Mouse (Mus musculus): Measurements from ENCODE around the gene Popdc3. TPM values are rescaled to one million over a fixed set of nuclear protein-coding genes. Genes with fewer than 3 reads are reported as not detected.
"Not testable (repeated sequence)": the region's sequence is repeated elsewhere in the genome, so short reads cannot be mapped to it uniquely, and the experiment has no call there.

Gene Popdc3
- not detected in 2 replicates for total RNA-seq (2014; fragmentation: Nextera tagmentation)
- total RNA-seq (2017): not detected in 2 replicates

GRCm38 (mm10) chr10:45177798-45178197, at the start of gene Popdc3:
TSS of gene Popdc3 (plus strand) at chr10:45178098.
- not testable (repeated sequence) for ATAC-seq (replicated peaks; ENCODE audit: low FRiP score, low TSS enrichment, poor library complexity, severe bottlenecking)

- no peak for ATAC-seq (replicated peaks; ENCODE audit: low FRiP score, low TSS enrichment, poor library complexity, severe bottlenecking)
Observed at GRCm38 (mm10) chr10:45129105-45129504, 48.8 kb upstream of the Popdc3 start.

GRCm38 (mm10) chr10:45130004-45130403, 47.9 kb upstream of the Popdc3 start:
- peak; percentile 98 for ATAC-seq (replicated peaks; ENCODE audit: low FRiP score, low TSS enrichment, poor library complexity, severe bottlenecking)

GRCm38 (mm10) chr10:45132371-45132770, 45.5 kb upstream of the Popdc3 start:
- 0 out of 2 replicates have a peak, but pooled peaks have one; percentile 15 for ATAC-seq (replicated peaks; ENCODE audit: low FRiP score, low TSS enrichment, poor library complexity, severe bottlenecking)

- no peak for ATAC-seq (replicated peaks; ENCODE audit: low FRiP score, low TSS enrichment, poor library complexity, severe bottlenecking)
Observed at GRCm38 (mm10) chr10:45136806-45137205, 41.1 kb upstream of the Popdc3 start.

GRCm38 (mm10) chr10:45139910-45140309, 38.0 kb upstream of the Popdc3 start:
- no peak for ATAC-seq (replicated peaks; ENCODE audit: low FRiP score, low TSS enrichment, poor library complexity, severe bottlenecking)

- no peak for ATAC-seq (replicated peaks; ENCODE audit: low FRiP score, low TSS enrichment, poor library complexity, severe bottlenecking)
Observed at GRCm38 (mm10) chr10:45140474-45141212, 37.3 kb upstream of the Popdc3 start.

GRCm38 (mm10) chr10:45142359-45142758, 35.5 kb upstream of the Popdc3 start:
- ATAC-seq (replicated peaks; ENCODE audit: low FRiP score, low TSS enrichment, poor library complexity, severe bottlenecking): no peak

- ATAC-seq (replicated peaks; ENCODE audit: low FRiP score, low TSS enrichment, poor library complexity, severe bottlenecking): no peak
Observed at GRCm38 (mm10) chr10:45144038-45144817, 33.7 kb upstream of the Popdc3 start.

GRCm38 (mm10) chr10:45146821-45147220, 31.1 kb upstream of the Popdc3 start:
- ATAC-seq (replicated peaks; ENCODE audit: low FRiP score, low TSS enrichment, poor library complexity, severe bottlenecking): no peak

GRCm38 (mm10) chr10:45151137-45151536, 26.8 kb upstream of the Popdc3 start:
- no peak for ATAC-seq (replicated peaks; ENCODE audit: low FRiP score, low TSS enrichment, poor library complexity, severe bottlenecking)

GRCm38 (mm10) chr10:45151771-45152692, 25.9 kb upstream of the Popdc3 start:
- no peak for ATAC-seq (replicated peaks; ENCODE audit: low FRiP score, low TSS enrichment, poor library complexity, severe bottlenecking)

GRCm38 (mm10) chr10:45154557-45155060, 23.3 kb upstream of the Popdc3 start:
- no peak for ATAC-seq (replicated peaks; ENCODE audit: low FRiP score, low TSS enrichment, poor library complexity, severe bottlenecking)

GRCm38 (mm10) chr10:45165851-45166250, 12.0 kb upstream of the Popdc3 start:
- ATAC-seq (replicated peaks; ENCODE audit: low FRiP score, low TSS enrichment, poor library complexity, severe bottlenecking): no peak

GRCm38 (mm10) chr10:45173927-45174326, 4.0 kb upstream of the Popdc3 start:
- no peak for ATAC-seq (replicated peaks; ENCODE audit: low FRiP score, low TSS enrichment, poor library complexity, severe bottlenecking)

GRCm38 (mm10) chr10:45174345-45174744, 3.6 kb upstream of the Popdc3 start:
- no peak for ATAC-seq (replicated peaks; ENCODE audit: low FRiP score, low TSS enrichment, poor library complexity, severe bottlenecking)

- no peak for ATAC-seq (replicated peaks; ENCODE audit: low FRiP score, low TSS enrichment, poor library complexity, severe bottlenecking)
Observed at GRCm38 (mm10) chr10:45180677-45181326, 2.9 kb downstream of the Popdc3 start.

GRCm38 (mm10) chr10:45181344-45181743, 3.4 kb downstream of the Popdc3 start:
- no peak for ATAC-seq (replicated peaks; ENCODE audit: low FRiP score, low TSS enrichment, poor library complexity, severe bottlenecking)

GRCm38 (mm10) chr10:45185457-45185856, 7.6 kb downstream of the Popdc3 start:
- ATAC-seq (replicated peaks; ENCODE audit: low FRiP score, low TSS enrichment, poor library complexity, severe bottlenecking): no peak
